In the genomic region with DNA sequence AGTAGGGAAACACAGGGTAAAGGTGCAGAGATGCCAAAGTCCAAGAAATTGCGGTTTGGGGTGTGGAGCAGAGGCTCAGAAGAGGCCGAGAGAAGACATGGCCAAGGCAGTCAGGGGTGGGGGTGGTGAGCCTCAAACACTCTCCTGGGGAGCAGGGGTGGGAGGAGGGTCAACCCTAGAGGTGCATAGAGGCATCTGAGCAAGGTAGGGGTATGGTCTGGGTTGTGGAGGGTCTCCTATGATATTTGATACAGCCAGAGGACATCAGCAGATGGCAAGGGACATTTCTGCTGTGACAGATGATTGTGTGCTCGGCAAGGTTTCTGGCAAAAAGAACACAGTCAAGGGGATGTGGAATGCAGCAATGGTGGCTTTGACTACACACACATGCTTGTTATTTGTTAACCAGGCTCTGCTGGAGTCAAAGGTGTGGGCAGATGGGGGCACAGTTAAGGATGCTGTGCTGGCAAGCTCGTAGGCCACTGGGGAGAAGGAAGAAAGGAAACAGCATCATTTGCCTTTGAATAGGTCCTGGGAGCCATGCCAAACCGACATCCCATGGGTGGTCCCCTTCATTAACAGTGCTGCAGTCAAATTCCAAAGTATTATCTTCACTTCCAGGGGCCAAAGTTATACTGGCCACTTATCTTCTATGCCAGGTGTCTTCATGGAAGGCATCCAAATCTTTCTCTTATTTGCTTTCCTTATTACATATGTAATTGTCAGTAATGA, we compare ENCODE assay signal across 9 mouse cellular contexts. TPM values are rescaled to one million over a fixed set of nuclear protein-coding genes. Genes with fewer than 3 reads are reported as not detected.
A peak's percentile ranks its signal among the peaks of the same experiment; 100 is the strongest.
DNase-seq lines count a peak whose midpoint lies in the region; ATAC-seq lines count a peak whose summit lies in the region.
"Had no signal": no experiment of that assay in that cellular context is flagged by ENCODE, and none has a peak within 500 bp of the region (broad histone marks: within the 10 kb centered on the region; RNA-seq: fewer than 3 reads in every experiment).

No protein-coding gene starts in this region.

- no peak overlapping the region for H3K27ac ChIP-seq in neural tube, embryonic 12.5 days
- 0 out of 2 replicates have a peak overlapping the region, but pooled peaks have one; percentile 16 for H3K27ac ChIP-seq in neural tube, embryonic 14.5 days (ENCODE audit: low read depth, low read length)

- no peaks in the 10 kb centered on the region for H3K36me3 ChIP-seq in neural tube, embryonic 12.5 days
- no peaks in the 10 kb centered on the region for H3K36me3 ChIP-seq in neural tube, embryonic 14.5 days (ENCODE audit: control insufficient read depth, insufficient read depth, low read length)

- H3K4me2 ChIP-seq in neural tube, embryonic 12.5 days (replicated peaks): no peak overlapping the region; the same call in 1 of the 2 replicates
- H3K4me2 ChIP-seq in neural tube, embryonic 14.5 days (ENCODE audit: low read depth, low read length): no peak overlapping the region

- DNase-seq in adrenal gland, adult 8-10 months: peak; percentile 17
- no peak for DNase-seq in adrenal gland, postnatal 10 days
- DNase-seq in neural tube, embryonic 10.5 days (ENCODE audit: extremely low spot score, low spot score): no peak
- DNase-seq in kidney, postnatal 36 days: peak; percentile 41 to 52

- WGBS in neural tube, embryonic 12.5 days: 27% methylated on average over 5 of the region's 5 CpGs
- 27% methylated on average over 5 of the region's 5 CpGs for WGBS in neural tube, embryonic 14.5 days

- H3K27me3 ChIP-seq in neural tube, embryonic 12.5 days (replicated peaks): no peaks in the 10 kb centered on the region
- H3K27me3 ChIP-seq in neural tube, embryonic 14.5 days (ENCODE audit: control insufficient read depth, insufficient read depth, low read length): no peaks in the 10 kb centered on the region

- peak; percentile 81 for ATAC-seq in neural tube, embryonic 12.5 days (ENCODE audit: low FRiP score, low read depth)
- ATAC-seq in neural tube, embryonic 14.5 days (ENCODE audit: low read depth): peak; percentile 91
- no peak for ATAC-seq in monocyte, adult 5-6 weeks (replicated peaks; ENCODE audit: insufficient number of reproducible peaks, low FRiP score, low TSS enrichment, poor library complexity, severe bottlenecking)
- ATAC-seq in frontal cortex, adult (ENCODE audit: low TSS enrichment): no peak
- ATAC-seq: intestine, embryonic 16.5 days had no signal

- no peaks in the 10 kb centered on the region for H3K9me3 ChIP-seq in neural tube, embryonic 12.5 days
- no peaks in the 10 kb centered on the region for H3K9me3 ChIP-seq in neural tube, embryonic 14.5 days (ENCODE audit: control insufficient read depth, low read length)

- no peak overlapping the region for H3K4me3 ChIP-seq in neural tube, embryonic 12.5 days
- no peak overlapping the region for H3K4me3 ChIP-seq in neural tube, embryonic 14.5 days (ENCODE audit: low read depth, low read length)

- H3K4me1 ChIP-seq in neural tube, embryonic 12.5 days: peaks cover 8% of the 10 kb centered on the region
- H3K4me1 ChIP-seq in neural tube, embryonic 14.5 days (ENCODE audit: control insufficient read depth, insufficient read depth, low read length): peaks cover 4% of the 10 kb centered on the region; the same call in 1 of the 2 replicates

- H3K9ac ChIP-seq in neural tube, embryonic 12.5 days: no peak overlapping the region
- no peak overlapping the region for H3K9ac ChIP-seq in neural tube, embryonic 14.5 days (replicated peaks; ENCODE audit: low read depth, low read length)

RNA-seq across cellular contexts. Expression of a gene that starts 2.4 kb away (rescaled TPM):
- total RNA-seq in adrenal gland, adult 8-10 months (2022): 10 to 100 TPM; 15.1 to 32.7 (median 18.5) TPM
- 10 to 100 TPM; 18.4 to 20.7 TPM for total RNA-seq in adrenal gland, postnatal 10 days (2021)
- polyA plus RNA-seq in neural tube, embryonic 12.5 days (2016; fragmentation: Nextera tagmentation; extraction: Ambion mirVana): 15.8 and 20.0 TPM in 2 replicates
- polyA plus RNA-seq in neural tube, embryonic 14.5 days (2014; fragmentation: Nextera tagmentation; extraction: Ambion mirVana): 23.7 and 28.3 TPM in 2 replicates
- total RNA-seq in monocyte, adult 5-6 weeks (2017): 111 to 164 TPM (median 121 TPM) in 3 replicates

RNA-seq across cellular contexts. Expression of a gene that starts 37.7 kb away (rescaled TPM):
- 10 to 100 TPM; 18.2 to 42.9 (median 31.6) TPM for total RNA-seq in adrenal gland, adult 8-10 months (2022)
- 1 to 10 TPM; 7.0 to 7.2 TPM for total RNA-seq in adrenal gland, postnatal 10 days (2021)
- 7.7 and 8.3 TPM in 2 replicates for polyA plus RNA-seq in neural tube, embryonic 12.5 days (2016; fragmentation: Nextera tagmentation; extraction: Ambion mirVana)
- 8.7 and 9.4 TPM in 2 replicates for polyA plus RNA-seq in neural tube, embryonic 14.5 days (2014; fragmentation: Nextera tagmentation; extraction: Ambion mirVana)
- total RNA-seq in monocyte, adult 5-6 weeks (2017): not detected in 3 replicates

Comparison
In these comparisons a context has a peak if more than half of its experiments do, and no peak if none do; other contexts are left out.
1. DNase-seq: peak in adrenal gland, adult 8-10 months (single experiment) and kidney, postnatal 36 days (2 of 2); none in adrenal gland, postnatal 10 days (single experiment) and neural tube, embryonic 10.5 days (single experiment).
2. ATAC-seq: peak in neural tube, embryonic 12.5 days (single experiment) and neural tube, embryonic 14.5 days (single experiment); none in monocyte, adult 5-6 weeks (single experiment) and frontal cortex, adult (single experiment).